Mouse (Mus musculus) kidney, adult 2 months (tissue): ENCODE data around the gene Mknk1.

Experiments
- CTCF ChIP-seq: fragments of 200-500 bp; conservative IDR thresholded peaks from 2 replicates; pipeline ENCODE4 v1.5.1; 2011; ENCODE audit warnings: low read depth, mild to moderate bottlenecking, control low read depth, low read length, moderate library complexity, mixed read lengths; ENCODE audit not compliant: insufficient read depth, insufficient read length
- POLR2A ChIP-seq: fragments of 200-500 bp; IDR thresholded peaks from one replicate; pipeline ENCODE4 v1.6.1; 2011; ENCODE audit warnings: low read depth, low read length, control low read depth

GRCm38 (mm10) chr4:115890553-115890952 lies 51.6 kb downstream of the Mknk1 start, which contains the start of gene 6430628N08Rik:
- TF ChIP-seq CTCF, result no peak
- no peak for TF ChIP-seq POLR2A
